In genomic region chr6:118074151-118074550, GRCm38 (mm10) we compare ENCODE assay signal across 11 mouse cellular contexts.
DNase-seq lines count a peak whose midpoint lies in the region; ATAC-seq and TF ChIP-seq lines count a peak whose summit lies in the region.
"Had no signal": no experiment of that assay in that cellular context is flagged by ENCODE, and none has a peak within 500 bp of the region (broad histone marks: within the 10 kb centered on the region; RNA-seq: fewer than 3 reads in every experiment).

No protein-coding gene starts in this region.

- no peak overlapping the region for H3K4me3 ChIP-seq in heart, embryonic 13.5 days
- H3K4me3 ChIP-seq in heart, adult 2 months, result no peak overlapping the region
- H3K4me3 ChIP-seq: liver, embryonic 12.5 days; neural tube, embryonic 13.5 days had no signal

- no peaks in the 10 kb centered on the region for H3K36me3 ChIP-seq in heart, embryonic 13.5 days
- no peaks in the 10 kb centered on the region for H3K36me3 ChIP-seq in heart, adult 2 months (ENCODE audit: control insufficient read depth, insufficient read depth, low read length)
- H3K36me3 ChIP-seq: liver, embryonic 12.5 days; neural tube, embryonic 13.5 days had no signal

- intact Hi-C loops in heart, adult 2 months (cut with DNase I), result no loop called here

- WGBS in heart, embryonic 13.5 days, result 21% methylated on average over 3 of the region's 3 CpGs
- 33% methylated on average over 3 of the region's 3 CpGs for WGBS in heart, adult 2 months

- H3K9me3 ChIP-seq in heart, embryonic 13.5 days, result no peaks in the 10 kb centered on the region
- H3K9me3 ChIP-seq: liver, embryonic 12.5 days; neural tube, embryonic 13.5 days had no signal

- DNase-seq in cerebellum, adult 11 months, result peak; percentile 22
- DNase-seq in cerebellum, postnatal 4 days (ENCODE audit: low spot score in 2 of 2), result no peak
- no peak for DNase-seq in heart, adult 2 months
- DNase-seq in kidney, postnatal 4 days, result peak; percentile 30 to 47
- DNase-seq in kidney, postnatal 25 days, result no peak
- DNase-seq in retina, postnatal 1 day, result peak; percentile 69
- DNase-seq in retina, embryonic 14.5 days (ENCODE audit: low spot score), result no peak
- DNase-seq: kidney, adult 2 months had no signal

- peak overlapping the region; percentile 56; the same call in 1 of the 2 replicates for H3K27ac ChIP-seq in heart, embryonic 13.5 days (replicated peaks)
- H3K27ac ChIP-seq in heart, adult 2 months, result no peak overlapping the region
- H3K27ac ChIP-seq: liver, embryonic 12.5 days; neural tube, embryonic 13.5 days had no signal

- TF ChIP-seq POLR2A in heart, adult 2 months (IDR thresholded peaks at IDR 0.05; ENCODE audit: insufficient read depth, low read depth, low read length), result no peak

- peaks cover 5% of the 10 kb centered on the region for H3K27me3 ChIP-seq in heart, embryonic 13.5 days (replicated peaks)
- H3K27me3 ChIP-seq in heart, adult 2 months (ENCODE audit: control insufficient read depth, insufficient read depth, low read length), result no peaks in the 10 kb centered on the region
- H3K27me3 ChIP-seq: neural tube, embryonic 13.5 days had no signal

- H3K9ac ChIP-seq in heart, embryonic 13.5 days, result peak overlapping the region; percentile 44; the same call in 1 of the 2 replicates
- H3K9ac ChIP-seq in heart, adult 2 months (ENCODE audit: low read depth, low read length), result no peak overlapping the region
- H3K9ac ChIP-seq: liver, embryonic 12.5 days; neural tube, embryonic 13.5 days had no signal

- H3K4me1 ChIP-seq in heart, embryonic 13.5 days, result peaks cover 29% of the 10 kb centered on the region
- no peaks in the 10 kb centered on the region for H3K4me1 ChIP-seq in heart, adult 2 months (ENCODE audit: control insufficient read depth, insufficient read depth, low read length)
- H3K4me1 ChIP-seq: liver, embryonic 12.5 days had no signal

- TF ChIP-seq CTCF in heart, adult 2 months (IDR thresholded peaks at IDR 0.05), result no peak

- TF ChIP-seq EP300 in heart, adult 2 months (IDR thresholded peaks at IDR 0.05; ENCODE audit: insufficient read depth, low read depth, low read length), result no peak

- H3K79me2 ChIP-seq in heart, adult 2 months (replicated peaks; ENCODE audit: control insufficient read depth, insufficient read depth, low read length), result no peaks in the 10 kb centered on the region

- ATAC-seq in heart, embryonic 13.5 days (ENCODE audit: extremely low read depth, insufficient number of reproducible peaks, low FRiP score, low TSS enrichment), result no peak
- ATAC-seq: liver, embryonic 12.5 days had no signal

- H3K4me2 ChIP-seq in heart, embryonic 13.5 days, result peak overlapping the region; percentile 3; the same call in 1 of the 2 replicates
- H3K4me2 ChIP-seq: liver, embryonic 12.5 days; neural tube, embryonic 13.5 days had no signal

Comparison
In these comparisons a context has a peak if more than half of its experiments do, and no peak if none do; other contexts are left out.
1. DNase-seq: peak in cerebellum, adult 11 months (single experiment), kidney, postnatal 4 days (2 of 2) and retina, postnatal 1 day (single experiment); none in cerebellum, postnatal 4 days (0 of 2), heart, adult 2 months (0 of 2), kidney, postnatal 25 days (0 of 2) and retina, embryonic 14.5 days (single experiment).